Mouse (Mus musculus) fibroblast of lung, adult 2 months (primary cell): ENCODE results near the gene Uri1.

Experiments
- DNase-seq: peaks from one replicate; pipeline ENCODE4 v3.0.0-alpha.2; 2011; ENCODE audit warnings: low read depth

Uri1 gene

DNA sequence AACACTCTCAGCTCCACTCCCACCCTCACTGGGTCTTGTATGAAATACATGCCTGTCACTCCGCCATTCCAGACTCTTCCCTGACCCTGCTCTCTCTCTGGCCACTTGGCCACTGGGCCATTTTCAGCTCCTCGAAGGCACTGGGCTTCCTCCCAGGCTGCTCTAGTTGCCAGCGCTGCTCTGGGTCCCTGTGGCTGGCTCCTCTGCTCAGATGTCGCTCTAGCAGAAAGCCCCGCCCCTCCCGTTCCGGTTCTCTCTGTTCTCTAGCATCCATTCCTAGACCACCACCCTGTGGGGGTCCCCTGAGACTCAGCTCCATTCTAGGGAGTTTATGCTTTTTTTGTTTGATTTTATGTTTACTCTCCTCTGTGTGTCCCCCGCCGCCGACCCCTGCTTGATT lies 104.4 kb downstream of the Uri1 start:
- no peak for DNase-seq

DNA sequence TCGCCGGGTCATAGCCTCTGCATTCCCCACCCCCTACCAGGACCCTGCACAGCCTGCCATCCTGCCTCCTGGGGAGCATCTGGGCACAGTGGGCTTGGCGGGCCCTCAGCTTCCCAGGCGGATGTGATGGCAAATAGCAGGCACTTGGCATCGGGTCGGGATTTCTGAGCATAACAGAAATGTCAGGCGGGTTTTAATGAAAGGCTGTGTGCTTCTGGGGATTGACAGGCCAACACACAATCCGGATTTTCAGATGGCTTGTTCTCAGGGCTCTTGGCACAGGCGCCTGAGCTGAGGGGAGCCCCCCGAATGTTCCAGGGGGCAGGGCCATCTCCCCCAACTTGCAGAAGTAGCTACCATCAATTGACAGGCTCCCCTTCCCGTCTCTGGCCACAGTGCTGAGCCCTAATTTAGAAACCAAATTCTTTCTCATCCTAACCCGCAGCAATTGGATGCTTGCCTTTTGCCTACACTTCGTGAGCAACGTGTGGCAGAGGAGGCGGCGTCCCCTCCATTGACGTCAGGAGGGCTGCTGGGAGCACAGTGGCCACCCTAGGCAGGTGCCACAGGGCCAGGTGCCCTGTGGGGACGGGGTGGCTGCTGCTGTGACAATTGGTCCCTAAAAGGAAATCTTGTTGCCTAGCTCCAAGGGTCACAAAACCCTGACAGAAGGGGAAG lies 106.5 kb downstream of the Uri1 start:
- no peak for DNase-seq

- DNase-seq, result no peak
These were observed 111.6 kb downstream of the Uri1 start for GRCm38 (mm10) chr7:37911802-37912122.

- no peak for DNase-seq
These were observed 112.1 kb downstream of the Uri1 start for GRCm38 (mm10) chr7:37911114-37911801.

GRCm38 (mm10) chr7:37910161-37910560 lies 113.2 kb downstream of the Uri1 start:
- no peak for DNase-seq
